Mouse (Mus musculus) common myeloid progenitor, adult 5-6 weeks (primary cell): Measurements from ENCODE around the gene Capn13. TPM values are rescaled to one million over a fixed set of nuclear protein-coding genes. Genes with fewer than 3 reads are reported as not detected.
"Not testable (repeated sequence)": the region's sequence is repeated elsewhere in the genome, so short reads cannot be mapped to it uniquely, and the experiment has no call there.

ENCODE experiments used
- ATAC-seq: replicated peaks from 2 replicates; pipeline ENCODE4 v1.8.0; 2016; ENCODE audit warnings: low read depth, mild to moderate bottlenecking, moderate TSS enrichment, inconsistent platforms; ENCODE audit not compliant: poor library complexity, severe bottlenecking
- total RNA-seq: library from RNA; stranded (forward); fragments of 200-1000, 187-1606 nt; gene quantifications from 2 replicates; pipeline ENCODE4 v1.2.3, GENCODE M21; 2017

Gene Capn13
- total RNA-seq, 1 experiment from 2014 or later = not detected

- ATAC-seq = no peak
These were observed 107.4 kb downstream of the Capn13 start for GRCm38 (mm10) chr17:73293237-73293636.

GRCm38 (mm10) chr17:73284301-73284700 lies 116.4 kb downstream of the Capn13 start:
- no peak for ATAC-seq

- ATAC-seq = not testable (repeated sequence)
These were observed 118.0 kb downstream of the Capn13 start for GRCm38 (mm10) chr17:73282702-73283101.

GRCm38 (mm10) chr17:73277770-73278169 lies 122.9 kb downstream of the Capn13 start:
- ATAC-seq = no peak

GRCm38 (mm10) chr17:73275066-73275465 lies 125.6 kb downstream of the Capn13 start:
- ATAC-seq = no peak

GRCm38 (mm10) chr17:73273809-73274208 lies 126.9 kb downstream of the Capn13 start:
- ATAC-seq = peak; percentile 88

- no peak for ATAC-seq
These were observed 128.7 kb downstream of the Capn13 start for GRCm38 (mm10) chr17:73271797-73272600.

- no peak for ATAC-seq
These were observed 129.5 kb downstream of the Capn13 start for GRCm38 (mm10) chr17:73270871-73271796.

GRCm38 (mm10) chr17:73263077-73263501 lies 137.6 kb downstream of the Capn13 start:
- peak; percentile 97 for ATAC-seq

- no peak; the same call in 1 of the 2 replicates for ATAC-seq
These were observed 138.1 kb downstream of the Capn13 start for GRCm38 (mm10) chr17:73262558-73262957.

GRCm38 (mm10) chr17:73259258-73259657 lies 141.4 kb downstream of the Capn13 start:
- not testable (repeated sequence) for ATAC-seq

GRCm38 (mm10) chr17:73258620-73259019 lies 142.0 kb downstream of the Capn13 start:
- peak; percentile 30 for ATAC-seq
